Mouse (Mus musculus): ENCODE results near the gene Tex10.

The Tex10 gene

GRCm38 (mm10) chr4:48472792-48473650 is at the start of gene Tex10:
TSS of gene Tex10 (minus strand) at chr4:48473459.
- DNase-seq (ENCODE audit: low read depth, low spot score), result peak; percentile 96

GRCm38 (mm10) chr4:48510861-48511260 is 37.6 kb upstream of the Tex10 start:
- DNase-seq (ENCODE audit: low read depth, low spot score), result no peak

GRCm38 (mm10) chr4:48492510-48492909 is 19.3 kb upstream of the Tex10 start:
- DNase-seq (ENCODE audit: low read depth, low spot score), result no peak

- DNase-seq (ENCODE audit: low read depth, low spot score), result no peak
These were observed 18.1 kb upstream of the Tex10 start for GRCm38 (mm10) chr4:48491290-48491743.

GRCm38 (mm10) chr4:48488916-48489315 is 15.7 kb upstream of the Tex10 start:
- DNase-seq (ENCODE audit: low read depth, low spot score), result no peak

GRCm38 (mm10) chr4:48481287-48481686 is 8.0 kb upstream of the Tex10 start:
- DNase-seq (ENCODE audit: low read depth, low spot score), result peak; percentile 55

GRCm38 (mm10) chr4:48473651-48474011 is 372 bp upstream of the Tex10 start:
- DNase-seq (ENCODE audit: low read depth, low spot score), result no peak

- DNase-seq (ENCODE audit: low read depth, low spot score), result peak; percentile 54
These were observed 1.0 kb downstream of the Tex10 start for GRCm38 (mm10) chr4:48472052-48472791.

GRCm38 (mm10) chr4:48470977-48471376 is 2.3 kb downstream of the Tex10 start:
- no peak for DNase-seq (ENCODE audit: low read depth, low spot score)

- DNase-seq (ENCODE audit: low read depth, low spot score), result no peak
These were observed 12.2 kb downstream of the Tex10 start for GRCm38 (mm10) chr4:48461060-48461459.

GRCm38 (mm10) chr4:48458436-48458835 is 14.8 kb downstream of the Tex10 start:
- DNase-seq (ENCODE audit: low read depth, low spot score), result no peak

GRCm38 (mm10) chr4:48454106-48454773 is 19.0 kb downstream of the Tex10 start:
- DNase-seq (ENCODE audit: low read depth, low spot score), result no peak

GRCm38 (mm10) chr4:48428054-48428453 is 45.2 kb downstream of the Tex10 start:
- DNase-seq (ENCODE audit: low read depth, low spot score), result no peak

GRCm38 (mm10) chr4:48427413-48427812 is 45.8 kb downstream of the Tex10 start:
- DNase-seq (ENCODE audit: low read depth, low spot score), result no peak

GRCm38 (mm10) chr4:48423738-48424137 is 49.5 kb downstream of the Tex10 start:
- DNase-seq (ENCODE audit: low read depth, low spot score), result no peak

- DNase-seq (ENCODE audit: low read depth, low spot score), result no peak
These were observed 50.6 kb downstream of the Tex10 start for GRCm38 (mm10) chr4:48422633-48423032.

- DNase-seq (ENCODE audit: low read depth, low spot score), result no peak
These were observed 54.3 kb downstream of the Tex10 start for GRCm38 (mm10) chr4:48418831-48419468.

GRCm38 (mm10) chr4:48415838-48416335 is 57.4 kb downstream of the Tex10 start:
- DNase-seq (ENCODE audit: low read depth, low spot score), result no peak

- no peak for DNase-seq (ENCODE audit: low read depth, low spot score)
These were observed 59.8 kb downstream of the Tex10 start for GRCm38 (mm10) chr4:48413473-48413872.

- peak; percentile 69 for DNase-seq (ENCODE audit: low read depth, low spot score)
These were observed 65.8 kb downstream of the Tex10 start for GRCm38 (mm10) chr4:48407350-48408039.

Data from A20 (cell line).